Mouse (Mus musculus) CH12.LX (cell line): ENCODE results near the gene Serpinh1. TPM values are rescaled to one million over a fixed set of nuclear protein-coding genes. Genes with fewer than 3 reads are reported as not detected.
A peak's percentile ranks its signal among the peaks of the same experiment; 100 is the strongest.

Experiments used
- DNase-seq: peaks from one replicate; pipeline ENCODE4 v3.0.0-alpha.2; 2013; ENCODE audit errors: extremely low read depth
- H3K27ac ChIP-seq: 2 replicates; pipeline ENCODE4 v1.5.1; 2012; ENCODE audit warnings: low read depth, mild to moderate bottlenecking, control low read depth, moderate library complexity; ENCODE audit not compliant: insufficient read depth
- H3K27me3 ChIP-seq: replicated peaks from 2 replicates; pipeline ENCODE3; 2012; ENCODE audit warnings: inconsistent platforms
- H3K36me3 ChIP-seq, 2 experiments: replicated peaks in 1 of 2; 2 replicates each; pipeline versions ENCODE3 to v1.6.1; 2012; ENCODE audit warnings: inconsistent platforms in 1 of 2, low read length in 1 of 2, mild to moderate bottlenecking in 1 of 2, mixed read lengths in 1 of 2, moderate library complexity in 1 of 2; ENCODE audit not compliant: control insufficient read depth in 1 of 2, insufficient read depth in 1 of 2
- H3K4me1 ChIP-seq, 2 experiments: 2 replicates each; pipeline ENCODE4 v1.6.1; 2012; ENCODE audit warnings: inconsistent platforms in 1 of 2, moderate library complexity in 1 of 2; ENCODE audit not compliant: insufficient read depth in 2 of 2, control insufficient read depth in 1 of 2
- H3K4me2 ChIP-seq: 2 replicates; pipeline ENCODE4 v1.6.1; 2012; ENCODE audit warnings: low read depth, mild to moderate bottlenecking, control low read depth; ENCODE audit not compliant: poor library complexity, insufficient read depth, severe bottlenecking
- H3K4me3 ChIP-seq, 3 experiments: fragments of 150-350 bp in 1 of 3; sonication (generic) in 1 of 3; replicated peaks in 1 of 3; 2 replicates each; pipeline versions ENCODE3 to v1.5.1; 2011 to 2012; ENCODE audit warnings: low read depth in 2 of 3, low read length in 2 of 3, mild to moderate bottlenecking in 2 of 3, moderate library complexity in 2 of 3, control low read depth in 1 of 3, improper control_type of control experiment in 1 of 3, inconsistent platforms in 1 of 3, mixed read lengths in 1 of 3; ENCODE audit not compliant: poor library complexity in 1 of 3
- H3K79me2 ChIP-seq: replicated peaks from 2 replicates; pipeline ENCODE4 v1.6.1; 2012; ENCODE audit warnings: mild to moderate bottlenecking, moderate library complexity; ENCODE audit not compliant: control insufficient read depth, poor library complexity, insufficient read depth, severe bottlenecking; ENCODE audit errors: extremely low read depth
- H3K9ac ChIP-seq: 2 replicates; pipeline ENCODE4 v1.6.1; 2012; ENCODE audit warnings: low read depth, mild to moderate bottlenecking, control low read depth, moderate library complexity; ENCODE audit not compliant: insufficient read depth
- H3K9me3 ChIP-seq: replicated peaks from 2 replicates; pipeline ENCODE3; 2012; ENCODE audit warnings: low read length, inconsistent platforms, mixed read lengths
- CHD1 ChIP-seq: IDR thresholded peaks from 2 replicates; pipeline ENCODE4 v1.6.1; 2012; ENCODE audit warnings: low read depth, low read length, improper control_type of control experiment, inconsistent platforms
- CTCF ChIP-seq, 2 experiments: IDR thresholded peaks in 1 of 2; conservative IDR thresholded peaks in 1 of 2; 2 replicates each; pipeline ENCODE4 v1.5.1; 2011 to 2012; ENCODE audit warnings: low read depth in 2 of 2, low read length in 2 of 2, improper control_type of control experiment in 1 of 2, inconsistent platforms in 1 of 2, mild to moderate bottlenecking in 1 of 2, moderate library complexity in 1 of 2
- GABPA ChIP-seq: IDR thresholded peaks from 2 replicates; pipeline ENCODE4 v1.6.1; 2012; ENCODE audit warnings: low read depth, low read length, improper control_type of control experiment, inconsistent platforms; ENCODE audit not compliant: insufficient replicate concordance
- JUND ChIP-seq: conservative IDR thresholded peaks from 2 replicates; pipeline ENCODE4 v1.6.1; 2011; ENCODE audit warnings: low read depth, low read length, improper control_type of control experiment
- MAFK ChIP-seq: IDR thresholded peaks from 2 replicates; pipeline ENCODE4 v1.6.1; 2011; ENCODE audit warnings: low read length, improper control_type of control experiment; ENCODE audit not compliant: insufficient replicate concordance
- MAZ ChIP-seq: IDR thresholded peaks from 2 replicates; pipeline ENCODE4 v1.6.1; 2012; ENCODE audit warnings: low read depth, mild to moderate bottlenecking, inconsistent platforms, low read length, improper control_type of control experiment, moderate library complexity
- MYC ChIP-seq: IDR thresholded peaks from 2 replicates; pipeline ENCODE4 v1.6.1; 2011; ENCODE audit warnings: low read depth, mild to moderate bottlenecking, improper control_type of control experiment, low read length
- RCOR1 ChIP-seq: conservative IDR thresholded peaks from 2 replicates; pipeline ENCODE4 v1.6.1; 2012; ENCODE audit warnings: low read depth, mild to moderate bottlenecking, inconsistent platforms, low read length, improper control_type of control experiment
- SIN3A ChIP-seq: IDR thresholded peaks from 2 replicates; pipeline ENCODE4 v1.6.1; 2012; ENCODE audit warnings: low read length, improper control_type of control experiment, inconsistent platforms
- TBP ChIP-seq: conservative IDR thresholded peaks from 2 replicates; pipeline ENCODE4 v1.6.1; 2011; ENCODE audit warnings: low read depth, low read length, improper control_type of control experiment
- ZC3H11A ChIP-seq: IDR thresholded peaks from 2 replicates; pipeline ENCODE4 v1.6.1; 2012; ENCODE audit warnings: low read depth, mild to moderate bottlenecking, inconsistent platforms, low read length, improper control_type of control experiment
- ZKSCAN1 ChIP-seq: IDR thresholded peaks from 2 replicates; pipeline ENCODE4 v1.6.1; 2012; ENCODE audit warnings: low read depth, inconsistent platforms, low read length, improper control_type of control experiment, borderline replicate concordance
- dilution Hi-C: fragments of 300-500 bp; cut with MboI; formaldehyde crosslinking; loops from 2 replicates; pipeline ENCODE4 v1.14.3; 2020; ENCODE audit warnings: low sequenced_read_pairs; ENCODE audit not compliant: extremely low pct_unique_long_range_greater_than_20kb, extremely low pct_ligation_motif_present
- in situ Hi-C: fragments of 300-500 bp; cut with MboI; formaldehyde crosslinking; loops from 3 replicates; pipeline ENCODE4 v1.14.3; 2019; ENCODE audit warnings: low sequenced_read_pairs, low pct_ligation_motif_present, low pct_unique_long_range_greater_than_20kb, mixed read lengths
- polyA plus RNA-seq: library from polyadenylated mRNA; unstranded; fragments of >175 nt; gene quantifications from 2 replicates; pipeline ENCODE4 v1.2.1, GENCODE M21; 2012; ENCODE audit warnings: low read depth; ENCODE audit not compliant: insufficient read length
- total RNA-seq, 2 experiments: library from RNA; depleted of rRNA; stranded (reverse); fragments of 300-350 nt in 1 of 2; fragments of >200 nt in 1 of 2; gene quantifications; 2 replicates each; pipeline ENCODE4 v1.2.3; 2012 to 2014

Serpinh1 gene
- total and polyA plus RNA-seq, 3 experiments: not detected

- Histone ChIP-seq H3K36me3 (peaks cover 2 to 62% of the 10 kb centered on the region in 2 experiments), H3K79me2 (no peaks in the 10 kb centered on the region), H3K4me1 (peaks cover 0 to 40% of the 10 kb centered on the region in 2 experiments; a peak in 3 of 4 replicates), H3K4me2 (no peak overlapping the region), H3K9me3 (no peaks in the 10 kb centered on the region), H3K27me3 (no peaks in the 10 kb centered on the region), H3K27ac (no peak overlapping the region), H3K4me3 (no peak overlapping the region), H3K9ac (no peak overlapping the region)
- TF ChIP-seq CTCF (conservative IDR thresholded peaks at IDR 0.05 in 1 of 2, IDR thresholded peaks at IDR 0.05 in 1 of 2; ENCODE audit: low read depth in 2 of 2, low read length in 2 of 2): 0 out of 4 replicates have a peak, but pooled peaks of 1 of the 2 experiments have one; percentile 3
- TF ChIP-seq JUND: no peak
- dilution Hi-C loops (no loop called here), in situ Hi-C loops (no loop called here)
- DNase-seq: no peak
These were observed 42.3 kb upstream of the Serpinh1 start for GRCm38 (mm10) chr7:99395385-99395784.

GRCm38 (mm10) chr7:99393711-99394325 is 40.8 kb upstream of the Serpinh1 start:
- dilution Hi-C loops (no loop called here), in situ Hi-C loops (no loop called here)
- Histone ChIP-seq H3K4me3 (no peak overlapping the region), H3K9ac (no peak overlapping the region), H3K4me2 (no peak overlapping the region), H3K9me3 (no peaks in the 10 kb centered on the region), H3K36me3 (peaks cover 2 to 76% of the 10 kb centered on the region in 2 experiments), H3K4me1 (peaks cover 0 to 53% of the 10 kb centered on the region in 2 experiments; a peak in 3 of 4 replicates), H3K79me2 (no peaks in the 10 kb centered on the region), H3K27me3 (no peaks in the 10 kb centered on the region), H3K27ac (no peak overlapping the region)
- DNase-seq: no peak
- no peak for TF ChIP-seq ZKSCAN1
- TF ChIP-seq RCOR1: no peak
- TF ChIP-seq SIN3A: no peak
- TF ChIP-seq CHD1: no peak
- TF ChIP-seq MYC: no peak
- no peak for TF ChIP-seq GABPA
- TF ChIP-seq MAFK: no peak
- no peak for TF ChIP-seq TBP

GRCm38 (mm10) chr7:99392696-99393095 is 39.7 kb upstream of the Serpinh1 start:
- in situ Hi-C loops: no loop called here
- no peak for TF ChIP-seq ZC3H11A
- TF ChIP-seq MAZ: no peak
- TF ChIP-seq SIN3A: no peak
- TF ChIP-seq, all 38 proteins: peak for 0

More at GRCm38 (mm10) chr7:99392696-99393095, 39.7 kb upstream of the Serpinh1 start:
- Histone ChIP-seq H3K79me2 (no peaks in the 10 kb centered on the region), H3K4me1 (peaks cover 0 to 56% of the 10 kb centered on the region in 2 experiments; a peak in 3 of 4 replicates), H3K36me3 (peaks cover 2 to 84% of the 10 kb centered on the region in 2 experiments), H3K27me3 (no peaks in the 10 kb centered on the region), H3K27ac (no peak overlapping the region), H3K9ac (no peak overlapping the region), H3K9me3 (no peaks in the 10 kb centered on the region), H3K4me3 (no peak overlapping the region), H3K4me2 (no peak overlapping the region)
- dilution Hi-C loops: no loop called here
- DNase-seq: no peak
